In the genomic region with DNA sequence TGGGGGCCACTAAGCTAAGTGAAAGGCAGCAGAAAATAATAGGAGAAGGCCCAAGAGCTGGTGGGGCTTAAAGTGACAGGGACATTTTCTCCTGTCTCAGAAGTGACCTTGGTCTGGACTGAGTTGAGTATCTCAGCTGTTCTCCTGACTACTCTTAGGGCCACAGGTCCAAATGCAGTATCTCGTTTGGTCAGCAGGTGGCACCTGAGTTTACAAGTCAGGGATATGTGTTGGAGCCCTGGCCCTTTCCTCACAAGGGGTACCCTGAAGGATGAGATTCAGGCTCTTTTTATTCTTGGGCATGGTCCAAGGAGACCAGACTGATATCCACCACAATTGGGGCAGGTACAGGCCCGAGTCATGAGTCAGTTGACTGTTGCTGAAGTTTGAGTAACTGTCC, we compare ENCODE assay signal across 8 mouse cellular contexts. TPM values are rescaled to one million over a fixed set of nuclear protein-coding genes. Genes with fewer than 3 reads are reported as not detected.
DNase-seq lines count a peak whose midpoint lies in the region; ATAC-seq and TF ChIP-seq lines count a peak whose summit lies in the region.
"Had no signal": no experiment of that assay in that cellular context is flagged by ENCODE, and none has a peak within 500 bp of the region (broad histone marks: within the 10 kb centered on the region; RNA-seq: fewer than 3 reads in every experiment).

No protein-coding gene starts in this region.

- no peaks in the 10 kb centered on the region for H3K27me3 ChIP-seq in Patski
- no peaks in the 10 kb centered on the region for H3K27me3 ChIP-seq in forebrain, embryonic 14.5 days (replicated peaks; ENCODE audit: control insufficient read depth, insufficient read depth, low read length)
- H3K27me3 ChIP-seq in hindbrain, embryonic 13.5 days, result no peaks in the 10 kb centered on the region
- H3K27me3 ChIP-seq: limb, embryonic 13.5 days had no signal

- H3K9ac ChIP-seq in forebrain, embryonic 14.5 days (ENCODE audit: low read length), result no peak overlapping the region
- no peak overlapping the region for H3K9ac ChIP-seq in hindbrain, embryonic 13.5 days
- H3K9ac ChIP-seq: limb, embryonic 13.5 days had no signal

- H3K27ac ChIP-seq in forebrain, embryonic 14.5 days (ENCODE audit: low read depth, low read length), result no peak overlapping the region
- no peak overlapping the region for H3K27ac ChIP-seq in hindbrain, embryonic 13.5 days
- H3K27ac ChIP-seq: limb, embryonic 13.5 days had no signal

- in situ Hi-C loops in Patski (cut with MboI; ENCODE audit: low pct_unique_long_range_greater_than_20kb), result loop anchor here (10.0 to 25.0 kb wide), 3 partner anchors 300 to 900 kb away; no protein-coding TSS in a partner anchor

- TF ChIP-seq CTCF in Patski (IDR thresholded peaks at IDR 0.05), result peak; percentile 80

- no peaks in the 10 kb centered on the region for H3K9me3 ChIP-seq in forebrain, embryonic 14.5 days (replicated peaks; ENCODE audit: control insufficient read depth, low read length)
- H3K9me3 ChIP-seq in hindbrain, embryonic 13.5 days, result no peaks in the 10 kb centered on the region
- H3K9me3 ChIP-seq: limb, embryonic 13.5 days had no signal

- no peak overlapping the region for H3K4me2 ChIP-seq in forebrain, embryonic 14.5 days (ENCODE audit: low read length)
- no peak overlapping the region for H3K4me2 ChIP-seq in hindbrain, embryonic 13.5 days
- H3K4me2 ChIP-seq: limb, embryonic 13.5 days had no signal

- POLR2A ChIA-PET in Patski (lab: Charles Lee), result no interaction called here

- H3K4me1 ChIP-seq in forebrain, embryonic 14.5 days (ENCODE audit: control insufficient read depth, insufficient read depth, low read length), result no peaks in the 10 kb centered on the region
- peaks cover 29% of the 10 kb centered on the region for H3K4me1 ChIP-seq in hindbrain, embryonic 13.5 days (replicated peaks)
- H3K4me1 ChIP-seq: limb, embryonic 13.5 days had no signal

- no peaks in the 10 kb centered on the region for H3K36me3 ChIP-seq in forebrain, embryonic 14.5 days (ENCODE audit: control insufficient read depth, insufficient read depth, low read length)
- H3K36me3 ChIP-seq in hindbrain, embryonic 13.5 days, result peaks cover 9% of the 10 kb centered on the region

- no peak overlapping the region for H3K4me3 ChIP-seq in forebrain, embryonic 14.5 days (ENCODE audit: low read depth, low read length)
- no peak overlapping the region for H3K4me3 ChIP-seq in hindbrain, embryonic 13.5 days
- H3K4me3 ChIP-seq: limb, embryonic 13.5 days had no signal

- CTCF ChIA-PET in Patski (lab: Charles Lee), result interaction anchor here (1.1 kb wide), 1 partner anchor 13 kb away, joined by 3 read pairs; no protein-coding TSS in a partner anchor

- ATAC-seq in Patski, result peak; percentile 71
- ATAC-seq in forebrain, embryonic 14.5 days, result peak; percentile 59
- peak; percentile 43; the same call in 1 of the 2 replicates for ATAC-seq in hindbrain, embryonic 13.5 days (ENCODE audit: low FRiP score)

- 29% methylated on average over 2 of the region's 2 CpGs for WGBS in forebrain, embryonic 14.5 days
- WGBS in hindbrain, embryonic 13.5 days, result 36% methylated on average over 2 of the region's 2 CpGs

- peak; percentile 10 for DNase-seq in Patski (ENCODE audit: low read depth, low spot score)
- DNase-seq in c-Kit-positive CD71-positive TER-119-negative erythroid progenitor cells, embryonic 14.5 days (ENCODE audit: low read depth), result peak; percentile 8
- DNase-seq in forebrain, embryonic 14.5 days (ENCODE audit: low spot score), result peak; percentile 73
- peak; percentile 74 for DNase-seq in layer of hippocampus, adult 9-11 months
- DNase-seq in lung, postnatal 25 days (ENCODE audit: low spot score), result peak; percentile 30
- peak; percentile 81 for DNase-seq in right cerebral cortex, postnatal 14 days

RNA-seq across cellular contexts. Expression of a gene that starts 44.8 kb away (rescaled TPM):
- 23.1 TPM for polyA plus RNA-seq in Patski (2021)
- polyA plus RNA-seq in forebrain, embryonic 14.5 days (2014; fragmentation: Nextera tagmentation; extraction: Ambion mirVana), result 21.0 and 27.8 TPM in 2 replicates
- 31.0 and 33.3 TPM in 2 replicates for polyA plus RNA-seq in hindbrain, embryonic 13.5 days (2015; fragmentation: Nextera tagmentation; extraction: Ambion mirVana)

Comparison
In these comparisons a context has a peak if more than half of its experiments do, and no peak if none do; other contexts are left out.
1. DNase-seq: peak in every context shown above with its lines; median percentile 81 in right cerebral cortex, postnatal 14 days; 74 in layer of hippocampus, adult 9-11 months; 73 in forebrain, embryonic 14.5 days; 30 in lung, postnatal 25 days; 10 in Patski; 8 in c-Kit-positive CD71-positive TER-119-negative erythroid progenitor cells, embryonic 14.5 days.